13 mouse cellular contexts compared by ENCODE assay signal in the genomic region with DNA sequence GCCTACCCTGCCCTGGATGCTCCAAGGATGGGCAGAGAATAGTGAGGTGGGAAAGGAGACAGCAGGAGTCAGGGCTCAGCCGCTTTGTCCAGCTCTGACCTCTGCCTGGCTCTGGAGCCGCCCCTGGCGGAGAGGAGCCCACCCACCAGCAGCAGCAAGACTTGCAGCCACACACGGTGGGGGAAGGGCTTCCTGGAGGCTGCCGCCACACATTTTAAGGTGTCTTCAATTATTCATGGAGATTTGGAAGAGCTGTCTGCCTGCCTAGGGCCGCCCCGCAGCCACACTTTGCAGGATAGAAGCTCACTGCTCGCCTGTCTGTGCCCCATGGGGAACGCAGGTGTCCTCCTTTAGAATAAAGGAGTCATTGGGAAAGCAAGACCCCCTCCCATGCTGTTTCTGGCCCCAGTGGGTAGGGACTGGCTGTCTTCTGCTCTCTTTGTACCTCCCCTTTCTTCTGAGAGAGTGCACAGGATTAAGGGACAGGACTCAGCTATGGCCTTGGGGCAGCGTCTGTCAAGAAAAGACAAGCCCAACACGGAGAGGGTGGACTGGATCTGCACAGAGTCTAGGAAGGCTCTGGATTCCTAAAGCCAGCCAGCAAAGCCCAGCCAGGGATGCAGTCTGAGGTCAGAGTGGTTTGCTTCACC.
DNase-seq lines count a peak whose midpoint lies in the region; ATAC-seq lines count a peak whose summit lies in the region.
"Had no signal": no experiment of that assay in that cellular context is flagged by ENCODE, and none has a peak within 500 bp of the region (broad histone marks: within the 10 kb centered on the region; RNA-seq: fewer than 3 reads in every experiment).

No protein-coding gene starts in this region.

- H3K36me3 ChIP-seq in hindbrain, embryonic 13.5 days, result no peaks in the 10 kb centered on the region
- no peaks in the 10 kb centered on the region for H3K36me3 ChIP-seq in midbrain, embryonic 16.5 days (ENCODE audit: control insufficient read depth, insufficient read depth, low read length)
- H3K36me3 ChIP-seq in heart, embryonic 11.5 days (ENCODE audit: control insufficient read depth, insufficient read depth, low read length), result no peaks in the 10 kb centered on the region

- 4% methylated on average over 11 of the region's 11 CpGs for WGBS in hindbrain, embryonic 13.5 days
- WGBS in midbrain, embryonic 16.5 days, result 7% methylated on average over 11 of the region's 11 CpGs
- 7% methylated on average over 11 of the region's 11 CpGs for WGBS in heart, embryonic 11.5 days (ENCODE audit: insufficient replicate concordance)

- peak overlapping the region; percentile 56 for H3K9ac ChIP-seq in hindbrain, embryonic 13.5 days
- H3K9ac ChIP-seq in midbrain, embryonic 16.5 days (ENCODE audit: low read depth, low read length), result 0 out of 2 replicates have a peak overlapping the region, but pooled peaks have one; percentile 22
- H3K9ac ChIP-seq in heart, embryonic 11.5 days (ENCODE audit: low read depth, low read length), result no peak overlapping the region
- H3K9ac ChIP-seq: liver, embryonic 14.5 days had no signal

- no peak overlapping the region for H3K4me3 ChIP-seq in hindbrain, embryonic 13.5 days
- no peak overlapping the region for H3K4me3 ChIP-seq in midbrain, embryonic 16.5 days (ENCODE audit: low read depth, low read length)
- H3K4me3 ChIP-seq in heart, embryonic 11.5 days (ENCODE audit: low read depth, low read length), result no peak overlapping the region

- H3K4me1 ChIP-seq in hindbrain, embryonic 13.5 days (replicated peaks), result peaks cover 52% of the 10 kb centered on the region
- H3K4me1 ChIP-seq in midbrain, embryonic 16.5 days (ENCODE audit: control insufficient read depth, insufficient read depth, low read length), result peaks cover 34% of the 10 kb centered on the region
- peaks cover 22% of the 10 kb centered on the region for H3K4me1 ChIP-seq in heart, embryonic 11.5 days (ENCODE audit: control insufficient read depth, insufficient read depth, low read length)

- peak overlapping the region; percentile 75 for H3K27ac ChIP-seq in hindbrain, embryonic 13.5 days
- H3K27ac ChIP-seq in midbrain, embryonic 16.5 days (ENCODE audit: low read length), result peak overlapping the region; percentile 67
- no peak overlapping the region for H3K27ac ChIP-seq in heart, embryonic 11.5 days (ENCODE audit: low read depth, low read length)
- H3K27ac ChIP-seq: kidney, postnatal 0 days; liver, embryonic 14.5 days had no signal

- H3K4me2 ChIP-seq in hindbrain, embryonic 13.5 days, result no peak overlapping the region
- H3K4me2 ChIP-seq in midbrain, embryonic 16.5 days (ENCODE audit: low read length), result peak overlapping the region; percentile 17; the same call in 1 of the 2 replicates
- no peak overlapping the region for H3K4me2 ChIP-seq in heart, embryonic 11.5 days

- no peaks in the 10 kb centered on the region for H3K9me3 ChIP-seq in hindbrain, embryonic 13.5 days
- no peaks in the 10 kb centered on the region for H3K9me3 ChIP-seq in midbrain, embryonic 16.5 days (replicated peaks; ENCODE audit: control insufficient read depth, low read length, poor library complexity, severe bottlenecking)
- no peaks in the 10 kb centered on the region for H3K9me3 ChIP-seq in heart, embryonic 11.5 days (replicated peaks; ENCODE audit: control insufficient read depth, low read length)

- peak; percentile 63 for DNase-seq in ES-CJ7 (ENCODE audit: low read depth, low spot score)
- DNase-seq in embryo, embryonic 9.5 days (ENCODE audit: extremely low spot score), result peak; percentile 56
- DNase-seq in cerebellum, adult 18-20 months, result no peak
- DNase-seq in ovary, postnatal 14 days (ENCODE audit: low spot score), result no peak
- DNase-seq in cerebellum, adult 8-10 months, result no peak
- DNase-seq: adrenal gland, postnatal 14 days; cerebellum, postnatal 25 days; right cerebral cortex, postnatal 25 days had no signal

- H3K27me3 ChIP-seq in hindbrain, embryonic 13.5 days, result 0 out of 2 replicates have a peak, but pooled peaks cover 2% of the 10 kb centered on the region
- no peaks in the 10 kb centered on the region for H3K27me3 ChIP-seq in midbrain, embryonic 16.5 days (ENCODE audit: control insufficient read depth, insufficient read depth, low read depth, low read length)
- peaks cover 5% of the 10 kb centered on the region for H3K27me3 ChIP-seq in heart, embryonic 11.5 days (ENCODE audit: control insufficient read depth, insufficient read depth, low read length)

- peak; percentile 10; the same call in 1 of the 2 replicates for ATAC-seq in hindbrain, embryonic 13.5 days (ENCODE audit: low FRiP score)
- ATAC-seq in midbrain, embryonic 16.5 days, result peak; percentile 71
- ATAC-seq in heart, embryonic 11.5 days (replicated peaks; ENCODE audit: insufficient number of reproducible peaks, low FRiP score, low TSS enrichment), result no peak

Comparison
In these comparisons a context has a peak if more than half of its experiments do, and no peak if none do; other contexts are left out.
1. DNase-seq: peak in ES-CJ7 (single experiment) and embryo, embryonic 9.5 days (single experiment); none in cerebellum, adult 18-20 months (0 of 2), ovary, postnatal 14 days (single experiment) and cerebellum, adult 8-10 months (single experiment).